Mouse (Mus musculus) hindbrain, embryonic 16.5 days (tissue): ENCODE measurements at regions not wholly inside any gene's neighbourhood (a gene's known extent, or its start where the extent isn't known, plus 50 kb on each side); places are given as distances from the start of the nearest gene placed in this dataset.

Experiments used
- ATAC-seq: fragments of 200-750 bp; cut with Nextera tagmentation; 2 replicates; pipeline ENCODE4 v1.8.0; 2017; ENCODE audit warnings: moderate TSS enrichment, moderate library complexity
- H3K27ac ChIP-seq: fragments of 300-500 bp; sonication (generic); 2 replicates; pipeline ENCODE4 v1.5.1; 2014; ENCODE audit warnings: low read depth, mild to moderate bottlenecking, control low read depth, low read length, moderate library complexity
- H3K27me3 ChIP-seq: fragments of 300-500 bp; sonication (generic); replicated peaks from 2 replicates; pipeline ENCODE4 v1.6.1; 2014; ENCODE audit warnings: low read length; ENCODE audit not compliant: control insufficient read depth, insufficient read depth
- H3K36me3 ChIP-seq: fragments of 300-500 bp; sonication (generic); 2 replicates; pipeline ENCODE4 v1.6.1; 2014; ENCODE audit warnings: mild to moderate bottlenecking, low read length, moderate library complexity, mixed read lengths; ENCODE audit not compliant: control insufficient read depth, insufficient read depth
- H3K4me1 ChIP-seq: fragments of 300-500 bp; sonication (generic); 2 replicates; pipeline ENCODE4 v1.6.1; 2014; ENCODE audit warnings: low read depth, low read length; ENCODE audit not compliant: control insufficient read depth, insufficient read depth
- H3K4me2 ChIP-seq: fragments of 300-500 bp; sonication (generic); 2 replicates; pipeline ENCODE4 v1.6.1; 2014; ENCODE audit warnings: mild to moderate bottlenecking, low read length, control low read depth, moderate library complexity
- H3K4me3 ChIP-seq: fragments of 300-500 bp; sonication (generic); 2 replicates; pipeline ENCODE4 v1.5.1; 2014; ENCODE audit warnings: mild to moderate bottlenecking, low read length, control low read depth, moderate library complexity
- H3K9ac ChIP-seq: fragments of 300-500 bp; sonication (generic); 2 replicates; pipeline ENCODE4 v1.6.1; 2014; ENCODE audit warnings: low read depth, mild to moderate bottlenecking, control low read depth, low read length, moderate library complexity
- H3K9me3 ChIP-seq: fragments of 300-500 bp; sonication (generic); 2 replicates; pipeline ENCODE4 v1.6.1; 2014; ENCODE audit warnings: mild to moderate bottlenecking, low read length, moderate library complexity; ENCODE audit not compliant: control insufficient read depth
- WGBS: fragments of 180-500 bp; shearing (Covaris S2); extraction: QIAGEN DNeasy Blood & Tissue Kit; methylation state at CpG from one replicate; pipeline ENCODE4 v1.1.7; 2014; 5-methylcytosine and 5-hydroxymethylcytosine counted together

DNA sequence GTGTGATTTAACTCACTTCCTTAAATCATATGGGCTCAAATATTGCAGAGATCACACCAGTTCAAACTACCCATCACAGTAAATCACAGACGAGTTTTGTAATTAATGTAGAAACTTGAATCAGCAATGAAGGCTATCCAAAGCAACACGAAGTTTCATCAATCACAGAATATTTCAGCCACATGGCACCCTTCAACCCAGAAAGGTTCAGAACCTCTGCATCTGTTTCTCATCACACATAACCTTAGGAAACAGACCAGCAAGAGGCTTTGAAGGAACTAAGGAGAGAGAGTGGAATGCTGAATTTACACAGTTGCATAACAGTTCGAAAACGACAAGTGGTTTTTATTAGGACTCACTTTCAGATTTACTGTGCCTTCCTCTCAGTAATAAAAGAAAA is 1494.0 kb upstream of the Sel1l start:
- Histone ChIP-seq H3K4me2 (no peak overlapping the region), H3K36me3 (no peaks in the 10 kb centered on the region), H3K4me3 (no peak overlapping the region), H3K27me3 (no peaks in the 10 kb centered on the region), H3K9ac (no peak overlapping the region), H3K27ac (no peak overlapping the region), H3K9me3 (no peaks in the 10 kb centered on the region), H3K4me1 (no peaks in the 10 kb centered on the region)
- WGBS: 77% methylated on average over 4 of the region's 4 CpGs
- no peak for ATAC-seq

DNA sequence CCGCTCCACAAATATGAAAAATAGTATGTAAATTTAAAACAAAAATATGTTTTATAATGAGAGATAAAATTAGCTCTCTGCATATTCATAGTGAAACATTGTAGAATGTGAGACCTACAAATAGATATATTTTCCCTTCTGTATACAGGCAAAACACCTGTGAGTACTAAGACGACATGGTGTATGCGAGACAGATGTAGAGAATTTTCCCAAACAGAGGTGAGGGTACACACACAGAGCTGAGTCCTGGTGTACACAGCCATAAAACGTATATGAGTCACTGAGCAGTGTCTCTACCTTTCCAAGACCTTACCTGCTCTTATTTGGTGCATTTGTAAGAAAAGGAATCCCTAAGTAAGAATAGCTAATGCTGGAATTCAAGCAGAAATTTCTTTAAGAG is 1493.6 kb upstream of the Sel1l start:
- Histone ChIP-seq H3K27ac (no peak overlapping the region), H3K4me3 (no peak overlapping the region), H3K4me1 (no peaks in the 10 kb centered on the region), H3K36me3 (no peaks in the 10 kb centered on the region), H3K9me3 (no peaks in the 10 kb centered on the region), H3K27me3 (no peaks in the 10 kb centered on the region), H3K9ac (no peak overlapping the region), H3K4me2 (no peak overlapping the region)
- 83% methylated on average over 4 of the region's 4 CpGs for WGBS
- ATAC-seq: no peak

GRCm38 (mm10) chr12:93335520-93335919 is 1486.6 kb upstream of the Sel1l start:
- Histone ChIP-seq H3K4me3 (no peak overlapping the region), H3K4me1 (no peaks in the 10 kb centered on the region), H3K4me2 (no peak overlapping the region), H3K9me3 (no peaks in the 10 kb centered on the region), H3K27ac (no peak overlapping the region), H3K9ac (no peak overlapping the region), H3K27me3 (no peaks in the 10 kb centered on the region), H3K36me3 (no peaks in the 10 kb centered on the region)
- no peak for ATAC-seq
- WGBS: 90% methylated on average over 1 of the region's 1 CpGs

- Histone ChIP-seq H3K9ac (no peak overlapping the region), H3K36me3 (no peaks in the 10 kb centered on the region), H3K9me3 (no peaks in the 10 kb centered on the region), H3K4me3 (no peak overlapping the region), H3K27ac (no peak overlapping the region), H3K4me2 (no peak overlapping the region), H3K27me3 (no peaks in the 10 kb centered on the region), H3K4me1 (no peaks in the 10 kb centered on the region)
- ATAC-seq: no peak
Observed at GRCm38 (mm10) chr12:93312214-93312613, 1463.3 kb upstream of the Sel1l start.

DNA sequence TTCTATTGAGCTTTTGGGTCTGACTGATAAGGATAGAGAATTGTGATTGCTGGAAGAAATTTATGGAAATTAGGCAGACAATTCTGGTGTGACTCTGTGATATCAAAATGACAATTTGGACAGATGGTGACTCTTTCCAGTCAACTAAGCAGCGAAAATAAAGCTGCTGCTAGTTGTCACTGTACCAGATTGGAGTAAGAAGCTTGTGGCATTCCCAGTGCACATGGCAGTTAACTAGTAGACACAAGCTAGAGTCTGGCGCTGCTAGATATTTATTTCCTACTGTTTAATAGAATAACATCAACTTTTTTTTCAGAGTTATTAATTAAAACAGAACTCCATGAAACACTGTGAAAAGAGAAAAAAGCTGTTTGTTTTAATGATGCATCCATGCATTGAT is 1432.9 kb upstream of the Sel1l start:
- Histone ChIP-seq H3K4me2 (no peak overlapping the region), H3K9ac (no peak overlapping the region), H3K4me3 (no peak overlapping the region), H3K9me3 (no peaks in the 10 kb centered on the region), H3K27ac (no peak overlapping the region), H3K27me3 (no peaks in the 10 kb centered on the region), H3K36me3 (no peaks in the 10 kb centered on the region), H3K4me1 (no peaks in the 10 kb centered on the region)
- no peak for ATAC-seq
- WGBS: 54% methylated on average over 2 of the region's 2 CpGs

- 74% methylated on average over 2 of the region's 2 CpGs for WGBS
- H3K27ac ChIP-seq: no peak overlapping the region
Observed at GRCm38 (mm10) chr12:93273652-93274051, 1424.7 kb upstream of the Sel1l start.

DNA sequence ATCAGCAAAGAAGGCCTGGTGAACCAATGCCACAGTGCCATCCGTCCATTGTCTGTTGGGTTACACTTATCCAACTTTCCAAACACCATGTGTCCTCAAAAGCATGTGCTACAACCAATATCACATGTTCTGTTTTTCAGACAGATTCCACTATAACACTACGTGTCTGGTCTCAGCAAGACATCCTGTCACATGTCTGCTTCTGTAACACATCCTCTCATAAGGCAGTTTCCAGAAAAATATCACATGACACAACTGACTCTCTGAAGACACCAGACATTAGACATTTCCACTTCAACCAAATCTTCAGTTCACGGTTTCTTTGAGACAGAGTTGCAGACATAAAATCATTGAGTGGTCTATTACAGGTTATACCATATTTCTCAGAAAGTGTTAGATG is 1381.3 kb upstream of the Sel1l start:
- no peak overlapping the region for H3K27ac ChIP-seq
- no peaks in the 10 kb centered on the region for H3K9me3 ChIP-seq
- H3K36me3 ChIP-seq: no peaks in the 10 kb centered on the region
- ATAC-seq: no peak
- H3K9ac ChIP-seq: no peak overlapping the region
- no peak overlapping the region for H3K4me3 ChIP-seq
- H3K27me3 ChIP-seq: no peaks in the 10 kb centered on the region
- whole genome bisulfite sequencing: 86% methylated on average over 3 of the region's 3 CpGs
- H3K4me2 ChIP-seq: no peak overlapping the region
- no peaks in the 10 kb centered on the region for H3K4me1 ChIP-seq

More at GRCm38 (mm10) chr12:93273652-93274051, 1424.7 kb upstream of the Sel1l start:
- no peak for ATAC-seq
- no peak overlapping the region for H3K9ac ChIP-seq
- no peaks in the 10 kb centered on the region for H3K4me1 ChIP-seq
- no peak overlapping the region for H3K4me2 ChIP-seq
- H3K27me3 ChIP-seq: no peaks in the 10 kb centered on the region
- no peaks in the 10 kb centered on the region for H3K36me3 ChIP-seq
- H3K4me3 ChIP-seq: no peak overlapping the region
- no peaks in the 10 kb centered on the region for H3K9me3 ChIP-seq

- Histone ChIP-seq H3K4me2 (no peak overlapping the region), H3K4me1 (no peaks in the 10 kb centered on the region), H3K4me3 (no peak overlapping the region), H3K9ac (no peak overlapping the region), H3K27me3 (no peaks in the 10 kb centered on the region), H3K36me3 (no peaks in the 10 kb centered on the region), H3K9me3 (no peaks in the 10 kb centered on the region), H3K27ac (no peak overlapping the region)
- 88% methylated on average over 1 of the region's 1 CpGs for WGBS
- ATAC-seq: no peak
Observed at GRCm38 (mm10) chr12:93226826-93227225, 1377.9 kb upstream of the Sel1l start.

DNA sequence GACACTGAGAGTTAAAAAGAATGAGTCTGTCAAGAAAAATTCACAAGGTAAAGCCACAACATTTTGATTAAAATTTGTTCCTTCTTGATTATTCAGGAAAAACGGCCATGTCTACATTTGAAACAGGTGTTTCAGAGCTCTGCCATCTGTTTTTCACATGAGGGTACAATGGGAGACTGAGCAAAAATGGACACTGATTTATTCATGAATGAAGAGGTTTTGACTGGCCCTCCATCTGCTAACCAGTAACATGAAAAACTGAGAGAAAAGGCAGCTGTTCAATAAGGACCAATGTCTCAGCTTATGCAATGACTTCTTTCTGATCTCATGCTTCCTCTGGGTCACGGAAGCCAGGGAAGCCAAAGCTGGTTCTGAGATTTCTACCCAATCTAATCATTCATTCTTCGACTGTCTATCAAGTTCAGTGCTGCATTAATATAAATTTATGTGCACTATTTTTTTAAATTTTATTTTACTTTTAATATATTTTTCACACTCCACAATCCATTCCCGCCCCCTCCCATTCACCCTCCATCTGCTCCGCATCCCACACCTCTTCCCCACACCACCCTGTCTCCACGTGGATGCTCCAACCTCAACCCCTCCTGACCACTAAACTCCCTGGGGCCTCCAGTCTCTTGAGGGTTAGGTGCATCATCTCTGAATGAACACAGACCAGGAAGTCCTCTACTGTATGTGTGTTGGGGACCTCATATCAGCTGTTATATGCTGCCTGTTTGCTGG is 1372.4 kb upstream of the Sel1l start:
- Histone ChIP-seq H3K9ac (no peak overlapping the region), H3K4me2 (no peak overlapping the region), H3K9me3 (no peaks in the 10 kb centered on the region), H3K27ac (no peak overlapping the region), H3K4me1 (no peaks in the 10 kb centered on the region), H3K27me3 (no peaks in the 10 kb centered on the region), H3K4me3 (no peak overlapping the region), H3K36me3 (no peaks in the 10 kb centered on the region)
- 71% methylated on average over 6 of the region's 6 CpGs for WGBS
- ATAC-seq: peak; percentile 54; the same call in 1 of the 2 replicates
